In the genomic region with DNA sequence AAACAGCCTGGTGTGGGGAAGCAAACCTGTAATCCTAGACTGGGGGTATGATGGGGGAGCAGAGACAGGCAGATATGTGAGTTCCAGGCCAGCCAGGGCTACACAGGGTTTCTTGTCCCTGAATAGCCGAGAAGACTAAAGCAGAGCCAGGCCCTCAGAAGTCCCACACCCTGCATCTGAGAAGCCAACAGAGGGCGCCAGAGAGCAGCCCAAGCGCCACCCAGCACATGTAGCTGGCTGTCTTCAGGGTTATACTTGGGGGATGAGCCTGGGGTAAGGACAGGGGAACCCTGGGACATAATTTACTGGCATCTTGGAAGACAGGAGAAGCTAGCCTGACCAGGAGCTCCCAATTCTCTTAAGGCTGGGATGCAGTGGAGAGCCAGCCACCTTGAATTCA, we compare ENCODE assay signal across 8 mouse cellular contexts. TPM values are rescaled to one million over a fixed set of nuclear protein-coding genes. Genes with fewer than 3 reads are reported as not detected.
A peak's percentile ranks its signal among the peaks of the same experiment; 100 is the strongest.
DNase-seq lines count a peak whose midpoint lies in the region; ATAC-seq and TF ChIP-seq lines count a peak whose summit lies in the region.

No protein-coding gene starts in this region.

- DNase-seq in CD4-positive, CD25-positive, alpha-beta regulatory T cell, adult 2 months (ENCODE audit: low read depth, low spot score), result peak; percentile 93
- peak; percentile 89 for DNase-seq in adrenal gland, postnatal 10 days
- DNase-seq in embryo, embryonic 11.5 days (ENCODE audit: low read depth, low spot score), result peak; percentile 73
- DNase-seq in heart, embryonic 10.5 days (ENCODE audit: low spot score), result peak; percentile 90
- DNase-seq in kidney, postnatal 0 days (ENCODE audit: low spot score), result peak; percentile 88
- peak; percentile 89 for DNase-seq in lung, embryonic 14.5 days
- DNase-seq in retina, embryonic 14.5 days (ENCODE audit: low spot score), result peak; percentile 88
- DNase-seq in thymus, postnatal 4 days, result peak; percentile 91

- no peaks in the 10 kb centered on the region for H3K9me3 ChIP-seq in heart, embryonic 10.5 days
- no peaks in the 10 kb centered on the region for H3K9me3 ChIP-seq in kidney, postnatal 0 days (replicated peaks; ENCODE audit: low read length)
- H3K9me3 ChIP-seq in lung, embryonic 14.5 days (ENCODE audit: low read depth, low read length), result no peaks in the 10 kb centered on the region

- WGBS in heart, embryonic 10.5 days, result 3% methylated on average over 3 of the region's 3 CpGs
- 7% methylated on average over 3 of the region's 3 CpGs for WGBS in kidney, postnatal 0 days
- 7% methylated on average over 3 of the region's 3 CpGs for WGBS in lung, embryonic 14.5 days

- H3K27ac ChIP-seq in heart, embryonic 10.5 days, result no peak overlapping the region
- no peak overlapping the region for H3K27ac ChIP-seq in kidney, postnatal 0 days
- no peak overlapping the region for H3K27ac ChIP-seq in lung, embryonic 14.5 days (ENCODE audit: low read depth)

- no peak overlapping the region for H3K9ac ChIP-seq in kidney, postnatal 0 days (ENCODE audit: low read depth, low read length)
- no peak overlapping the region for H3K9ac ChIP-seq in lung, embryonic 14.5 days

- peaks cover 72% of the 10 kb centered on the region for H3K4me1 ChIP-seq in heart, embryonic 10.5 days
- H3K4me1 ChIP-seq in kidney, postnatal 0 days (replicated peaks; ENCODE audit: insufficient read depth, low read length), result peaks cover 21% of the 10 kb centered on the region; the same call in 1 of the 2 replicates
- H3K4me1 ChIP-seq in lung, embryonic 14.5 days (ENCODE audit: insufficient read depth), result peaks cover 12% of the 10 kb centered on the region

- TF ChIP-seq CTCF in kidney, postnatal 0 days (IDR thresholded peaks at IDR 0.05; ENCODE audit: low read depth), result peak; percentile 98
- peak; percentile 94 for TF ChIP-seq CTCF in lung, embryonic 14.5 days (IDR thresholded peaks at IDR 0.05; ENCODE audit: low read depth)

- H3K27me3 ChIP-seq in heart, embryonic 10.5 days (ENCODE audit: insufficient read depth, poor library complexity, severe bottlenecking), result no peaks in the 10 kb centered on the region
- H3K27me3 ChIP-seq in kidney, postnatal 0 days (ENCODE audit: insufficient read depth, low read length), result no peaks in the 10 kb centered on the region
- H3K27me3 ChIP-seq in lung, embryonic 14.5 days (ENCODE audit: insufficient read depth, low read length), result no peaks in the 10 kb centered on the region

- H3K4me3 ChIP-seq in heart, embryonic 10.5 days, result no peak overlapping the region
- no peak overlapping the region for H3K4me3 ChIP-seq in kidney, postnatal 0 days (replicated peaks; ENCODE audit: low read depth, low read length)
- no peak overlapping the region for H3K4me3 ChIP-seq in lung, embryonic 14.5 days (ENCODE audit: low read depth, low read length)

- peaks cover 66% of the 10 kb centered on the region for H3K36me3 ChIP-seq in heart, embryonic 10.5 days
- H3K36me3 ChIP-seq in kidney, postnatal 0 days (ENCODE audit: insufficient read depth, low read length), result peaks cover 13% of the 10 kb centered on the region
- peaks cover 69% of the 10 kb centered on the region for H3K36me3 ChIP-seq in lung, embryonic 14.5 days (ENCODE audit: insufficient read depth)

- ATAC-seq in kidney, postnatal 0 days (replicated peaks; ENCODE audit: low FRiP score, low read depth), result 0 out of 2 replicates have a peak, but pooled peaks have one; percentile 53
- ATAC-seq in lung, embryonic 14.5 days (ENCODE audit: insufficient read depth), result peak; percentile 40; the same call in 1 of the 2 replicates

- H3K4me2 ChIP-seq in kidney, postnatal 0 days (ENCODE audit: low read length), result no peak overlapping the region
- H3K4me2 ChIP-seq in lung, embryonic 14.5 days, result no peak overlapping the region

RNA-seq across cellular contexts. Expression of gene Ppil1, which starts 4.5 kb away (rescaled TPM):
- total RNA-seq in adrenal gland, postnatal 10 days (2021), result 10 to 100 TPM; 24.6 to 27.9 TPM
- polyA plus RNA-seq in heart, embryonic 10.5 days (2016; fragmentation: Nextera tagmentation; extraction: Ambion mirVana), result 147 and 188 TPM in 2 replicates
- 108 and 126 TPM in 2 replicates for polyA plus RNA-seq in kidney, postnatal 0 days (2015; fragmentation: Nextera tagmentation; extraction: Ambion mirVana)
- 158 and 162 TPM in 2 replicates for polyA plus RNA-seq in lung, embryonic 14.5 days (2014; fragmentation: Nextera tagmentation; extraction: Ambion mirVana)

RNA-seq across cellular contexts. Expression of gene BC004004, which starts 9.1 kb away (rescaled TPM):
- 100 to 1,000 TPM; 158 to 160 TPM for total RNA-seq in adrenal gland, postnatal 10 days (2021)
- polyA plus RNA-seq in heart, embryonic 10.5 days (2016; fragmentation: Nextera tagmentation; extraction: Ambion mirVana), result 79.2 and 94.0 TPM in 2 replicates
- 131 TPM in 2 replicates for polyA plus RNA-seq in kidney, postnatal 0 days (2015; fragmentation: Nextera tagmentation; extraction: Ambion mirVana)
- polyA plus RNA-seq in lung, embryonic 14.5 days (2014; fragmentation: Nextera tagmentation; extraction: Ambion mirVana), result 68.9 and 71.1 TPM in 2 replicates

RNA-seq across cellular contexts. Expression of gene Cpne5, which starts 21.5 kb away (rescaled TPM):
- total RNA-seq in adrenal gland, postnatal 10 days (2021), result 1 to 10 TPM; 1.0 to 1.6 TPM
- 18.0 and 23.3 TPM in 2 replicates for polyA plus RNA-seq in heart, embryonic 10.5 days (2016; fragmentation: Nextera tagmentation; extraction: Ambion mirVana)
- 5.3 and 5.8 TPM in 2 replicates for polyA plus RNA-seq in kidney, postnatal 0 days (2015; fragmentation: Nextera tagmentation; extraction: Ambion mirVana)
- polyA plus RNA-seq in lung, embryonic 14.5 days (2014; fragmentation: Nextera tagmentation; extraction: Ambion mirVana), result 6.7 and 6.9 TPM in 2 replicates

RNA-seq across cellular contexts. Expression of gene Pi16, which starts 58.0 kb away (rescaled TPM):
- 10 to 100 TPM; 24.5 to 26.1 TPM for total RNA-seq in adrenal gland, postnatal 10 days (2021)
- polyA plus RNA-seq in heart, embryonic 10.5 days (2016; fragmentation: Nextera tagmentation; extraction: Ambion mirVana), result 1.9 and 2.6 TPM in 2 replicates
- 3.1 and 4.1 TPM in 2 replicates for polyA plus RNA-seq in kidney, postnatal 0 days (2015; fragmentation: Nextera tagmentation; extraction: Ambion mirVana)
- polyA plus RNA-seq in lung, embryonic 14.5 days (2014; fragmentation: Nextera tagmentation; extraction: Ambion mirVana), result 0.14 TPM in 2 replicates
